Mouse (Mus musculus) liver, embryonic 13.5 days (tissue): ENCODE results near the gene Btbd9. TPM values are rescaled to one million over a fixed set of nuclear protein-coding genes. Genes with fewer than 3 reads are reported as not detected.
A peak's percentile ranks its signal among the peaks of the same experiment; 100 is the strongest.

ENCODE experiments used
- ATAC-seq: fragments of 200-750 bp; cut with Nextera tagmentation; 2 replicates; pipeline ENCODE4 v1.8.0; 2017; ENCODE audit warnings: low read depth, mild to moderate bottlenecking, moderate number of reproducible peaks, moderate library complexity
- DNase-seq: peaks from one replicate; pipeline ENCODE4 v3.0.0; 2022
- H3K27ac ChIP-seq: fragments of 300-500 bp; sonication (generic); 2 replicates; pipeline ENCODE4 v1.5.1; 2015; ENCODE audit warnings: moderate library complexity, mild to moderate bottlenecking, inconsistent platforms
- H3K27me3 ChIP-seq: fragments of 300-500 bp; sonication (generic); 2 replicates; pipeline ENCODE4 v1.6.1; 2015; ENCODE audit warnings: mild to moderate bottlenecking, inconsistent platforms
- H3K36me3 ChIP-seq: fragments of 300-500 bp; sonication (generic); 2 replicates; pipeline ENCODE4 v1.6.1; 2015; ENCODE audit warnings: mild to moderate bottlenecking, inconsistent platforms
- H3K4me1 ChIP-seq: fragments of 300-500 bp; sonication (generic); replicated peaks from 2 replicates; pipeline ENCODE4 v1.6.1; 2015; ENCODE audit warnings: inconsistent platforms
- H3K4me2 ChIP-seq: fragments of 300-500 bp; sonication (generic); 2 replicates; pipeline ENCODE4 v1.6.1; 2015; ENCODE audit warnings: inconsistent platforms, mild to moderate bottlenecking, moderate library complexity
- H3K4me3 ChIP-seq: fragments of 300-500 bp; sonication (generic); replicated peaks from 2 replicates; pipeline ENCODE4 v1.5.1; 2015; ENCODE audit warnings: mild to moderate bottlenecking, inconsistent platforms
- H3K9ac ChIP-seq: fragments of 300-500 bp; sonication (generic); 2 replicates; pipeline ENCODE4 v1.6.1; 2015; ENCODE audit warnings: mild to moderate bottlenecking, inconsistent platforms
- H3K9me3 ChIP-seq: fragments of 300-500 bp; sonication (generic); replicated peaks from 2 replicates; pipeline ENCODE4 v1.6.1; 2016; ENCODE audit warnings: inconsistent platforms
- WGBS: fragments of 180-500 bp; shearing (Covaris S2); methylation state at CpG from one replicate; pipeline ENCODE4 v1.1.7; 2015; ENCODE audit not compliant: insufficient replicate concordance; 5-methylcytosine and 5-hydroxymethylcytosine counted together
- polyA plus RNA-seq: library from polyadenylated mRNA; unstranded; fragments of >200 nt; fragmentation: Nextera tagmentation; extraction: Ambion mirVana; gene quantifications from 2 replicates; pipeline ENCODE4 v1.2.1, GENCODE M21; 2015

The Btbd9 gene
- polyA plus RNA-seq, 1 experiment from 2014 or later: 14.5 TPM

GRCm38 (mm10) chr17:30574783-30575075 is 1.6 kb downstream of the Btbd9 start:
- no peaks in the 10 kb centered on the region for H3K27me3 ChIP-seq
- DNase-seq: no peak
- H3K4me2 ChIP-seq: peak overlapping the region; percentile 86
- H3K9me3 ChIP-seq: no peaks in the 10 kb centered on the region
- ATAC-seq: no peak
- no peaks in the 10 kb centered on the region for H3K36me3 ChIP-seq
- WGBS: 17% methylated on average over 8 of the region's 8 CpGs
- peaks cover 40% of the 10 kb centered on the region for H3K4me1 ChIP-seq
- peak overlapping the region; percentile 73; the same call in 1 of the 2 replicates for H3K27ac ChIP-seq
- peak overlapping the region; percentile 80; the same call in 1 of the 2 replicates for H3K9ac ChIP-seq
- peak overlapping the region; percentile 78 for H3K4me3 ChIP-seq

- Histone ChIP-seq H3K9ac (peak overlapping the region; percentile 80; the same call in 1 of the 2 replicates), H3K9me3 (no peaks in the 10 kb centered on the region), H3K36me3 (no peaks in the 10 kb centered on the region), H3K4me3 (0 out of 2 replicates have a peak overlapping the region, but pooled peaks have one; percentile 78), H3K27me3 (no peaks in the 10 kb centered on the region), H3K27ac (peak overlapping the region; percentile 56), H3K4me2 (peak overlapping the region; percentile 86), H3K4me1 (peaks cover 46% of the 10 kb centered on the region)
- DNase-seq (no peak), ATAC-seq (no peak)
- 48% methylated on average over 8 of the region's 8 CpGs for WGBS
These were observed 2.1 kb downstream of the Btbd9 start for GRCm38 (mm10) chr17:30573990-30574782.

GRCm38 (mm10) chr17:30570971-30571370 is 5.3 kb downstream of the Btbd9 start:
- no peak for ATAC-seq
- no peak overlapping the region for H3K4me3 ChIP-seq
- 48% methylated on average over 3 of the region's 3 CpGs for WGBS

GRCm38 (mm10) chr17:30570173-30570572 is 6.1 kb downstream of the Btbd9 start:
- Histone ChIP-seq H3K9ac (no peak overlapping the region), H3K9me3 (no peaks in the 10 kb centered on the region), H3K4me2 (no peak overlapping the region), H3K27me3 (no peaks in the 10 kb centered on the region), H3K4me3 (no peak overlapping the region), H3K27ac (no peak overlapping the region), H3K36me3 (no peaks in the 10 kb centered on the region), H3K4me1 (peaks cover 35% of the 10 kb centered on the region)
- ATAC-seq: peak; percentile 58; the same call in 1 of the 2 replicates
- DNase-seq: no peak
- WGBS: 34% methylated on average over 8 of the region's 8 CpGs

More at GRCm38 (mm10) chr17:30570971-30571370, 5.3 kb downstream of the Btbd9 start:
- no peak overlapping the region for H3K4me2 ChIP-seq
- H3K9ac ChIP-seq: no peak overlapping the region
- peaks cover 40% of the 10 kb centered on the region for H3K4me1 ChIP-seq
- no peaks in the 10 kb centered on the region for H3K36me3 ChIP-seq
- H3K27ac ChIP-seq: no peak overlapping the region
- H3K9me3 ChIP-seq: no peaks in the 10 kb centered on the region
- no peaks in the 10 kb centered on the region for H3K27me3 ChIP-seq
- no peak for DNase-seq

- no peak for ATAC-seq
- no peak overlapping the region for H3K27ac ChIP-seq
These were observed 7.8 kb downstream of the Btbd9 start for GRCm38 (mm10) chr17:30568473-30568872.

GRCm38 (mm10) chr17:30564971-30565370 is 11.3 kb downstream of the Btbd9 start:
- no peaks in the 10 kb centered on the region for H3K27me3 ChIP-seq
- DNase-seq: no peak
- peaks cover 11% of the 10 kb centered on the region for H3K4me1 ChIP-seq
- H3K9ac ChIP-seq: no peak overlapping the region
- no peaks in the 10 kb centered on the region for H3K36me3 ChIP-seq
- H3K4me2 ChIP-seq: no peak overlapping the region
- 76% methylated on average over 7 of the region's 7 CpGs for WGBS
- no peak overlapping the region for H3K4me3 ChIP-seq
- H3K9me3 ChIP-seq: no peaks in the 10 kb centered on the region
- H3K27ac ChIP-seq: no peak overlapping the region
- ATAC-seq: no peak

More at GRCm38 (mm10) chr17:30568473-30568872, 7.8 kb downstream of the Btbd9 start:
- Histone ChIP-seq H3K27me3 (no peaks in the 10 kb centered on the region), H3K4me3 (no peak overlapping the region), H3K9ac (no peak overlapping the region), H3K4me2 (no peak overlapping the region), H3K4me1 (peaks cover 20% of the 10 kb centered on the region), H3K36me3 (no peaks in the 10 kb centered on the region), H3K9me3 (no peaks in the 10 kb centered on the region)
- DNase-seq: no peak

- 72% methylated on average over 3 of the region's 3 CpGs for WGBS
- no peak overlapping the region for H3K4me2 ChIP-seq
- no peak for ATAC-seq
These were observed 11.9 kb downstream of the Btbd9 start for GRCm38 (mm10) chr17:30564407-30564806.

GRCm38 (mm10) chr17:30563484-30564075 is 12.7 kb downstream of the Btbd9 start:
- ATAC-seq: no peak
- Histone ChIP-seq H3K27me3 (no peaks in the 10 kb centered on the region), H3K9ac (no peak overlapping the region), H3K4me3 (no peak overlapping the region), H3K27ac (no peak overlapping the region), H3K36me3 (no peaks in the 10 kb centered on the region), H3K4me2 (no peak overlapping the region), H3K4me1 (no peaks in the 10 kb centered on the region; the same call in none of the 2 replicates), H3K9me3 (no peaks in the 10 kb centered on the region)
- 61% methylated on average over 6 of the region's 6 CpGs for WGBS
- no peak for DNase-seq

More at GRCm38 (mm10) chr17:30564407-30564806, 11.9 kb downstream of the Btbd9 start:
- no peak overlapping the region for H3K9ac ChIP-seq
- H3K27ac ChIP-seq: no peak overlapping the region
- H3K36me3 ChIP-seq: no peaks in the 10 kb centered on the region
- DNase-seq: no peak
- H3K27me3 ChIP-seq: no peaks in the 10 kb centered on the region
- H3K9me3 ChIP-seq: no peaks in the 10 kb centered on the region
- peaks cover 5% of the 10 kb centered on the region for H3K4me1 ChIP-seq
- H3K4me3 ChIP-seq: no peak overlapping the region

- H3K9ac ChIP-seq: no peak overlapping the region
- no peaks in the 10 kb centered on the region for H3K9me3 ChIP-seq
- no peaks in the 10 kb centered on the region for H3K27me3 ChIP-seq
- ATAC-seq (no peak), DNase-seq (no peak)
- H3K4me3 ChIP-seq: no peak overlapping the region
- 68% methylated on average over 2 of the region's 2 CpGs for WGBS
- no peaks in the 10 kb centered on the region; the same call in none of the 2 replicates for H3K4me1 ChIP-seq
- H3K4me2 ChIP-seq: no peak overlapping the region
- no peak overlapping the region for H3K27ac ChIP-seq
- no peaks in the 10 kb centered on the region for H3K36me3 ChIP-seq
These were observed 13.5 kb downstream of the Btbd9 start for GRCm38 (mm10) chr17:30562770-30563169.

GRCm38 (mm10) chr17:30559536-30559935 is 16.8 kb downstream of the Btbd9 start:
- Histone ChIP-seq H3K36me3 (no peaks in the 10 kb centered on the region), H3K9ac (no peak overlapping the region), H3K4me2 (no peak overlapping the region), H3K9me3 (no peaks in the 10 kb centered on the region), H3K27me3 (no peaks in the 10 kb centered on the region), H3K4me1 (no peaks in the 10 kb centered on the region; the same call in 1 of the 2 replicates), H3K4me3 (no peak overlapping the region), H3K27ac (no peak overlapping the region)
- 21% methylated on average over 3 of the region's 3 CpGs for WGBS
- peak; percentile 34 for DNase-seq
- no peak for ATAC-seq

- WGBS: 53% methylated on average over 2 of the region's 2 CpGs
- no peak overlapping the region for H3K27ac ChIP-seq
- H3K27me3 ChIP-seq: no peaks in the 10 kb centered on the region
- no peaks in the 10 kb centered on the region for H3K9me3 ChIP-seq
- no peak overlapping the region for H3K4me2 ChIP-seq
- no peak for ATAC-seq
- no peak overlapping the region for H3K4me3 ChIP-seq
- DNase-seq: no peak
- no peaks in the 10 kb centered on the region for H3K36me3 ChIP-seq
- no peak overlapping the region for H3K9ac ChIP-seq
- no peaks in the 10 kb centered on the region for H3K4me1 ChIP-seq
These were observed 17.7 kb downstream of the Btbd9 start for GRCm38 (mm10) chr17:30558623-30559022.
